Mouse (Mus musculus) liver, embryonic 14.5 days (tissue): ENCODE results near the gene Zfp655.

Source experiments
- CTCF ChIP-seq: IDR thresholded peaks from 2 replicates; pipeline ENCODE4 v1.5.1; 2016; ENCODE audit warnings: antibody characterized with exemption, low read depth, control low read depth
- EP300 ChIP-seq: IDR thresholded peaks from 2 replicates; pipeline ENCODE4 v1.6.1; 2016; ENCODE audit warnings: antibody characterized with exemption, low read depth

DNA sequence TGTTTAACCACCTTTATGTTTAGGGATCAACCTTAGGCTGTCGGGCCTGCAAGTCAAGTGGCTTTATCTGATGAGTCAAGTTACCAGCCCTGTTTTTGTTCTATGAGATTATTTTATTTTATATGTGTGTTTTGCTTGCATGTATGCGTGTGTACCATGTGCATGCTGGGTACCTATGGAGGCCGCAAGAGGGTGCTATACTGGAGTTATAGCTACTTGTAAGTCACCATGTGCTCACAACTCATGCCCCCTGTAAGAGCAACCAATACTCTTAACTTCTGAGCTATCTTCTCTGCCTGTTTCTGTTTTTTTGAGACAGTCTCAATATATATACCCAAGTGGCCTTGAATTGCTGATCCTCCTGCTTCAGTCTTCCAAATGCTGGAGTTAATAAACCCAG is 18.0 kb upstream of the Zfp655 start:
- TF ChIP-seq CTCF (no peak), EP300 (no peak)
